Mouse (Mus musculus) lung, postnatal 10 days (tissue): Measurements from ENCODE around the gene Gm6401.
"Not testable (repeated sequence)": the region's sequence is repeated elsewhere in the genome, so short reads cannot be mapped to it uniquely, and the experiment has no call there.

Experiments
- DNase-seq: peaks from one replicate; pipeline ENCODE4 v3.0.0; 2021

The Gm6401 gene

GRCm38 (mm10) chr14:41967827-41968226 lies at the start of gene Gm6401:
Gm6401 (minus strand) TSS chr14:41967927.
- DNase-seq: not testable (repeated sequence)

GRCm38 (mm10) chr14:41983225-41983624 lies 15.5 kb upstream of the Gm6401 start, which contains the start of gene Gm3543:
Gm3543 (minus strand) TSS chr14:41983325.
- DNase-seq: not testable (repeated sequence)

GRCm38 (mm10) chr14:41968596-41968995 lies 869 bp upstream of the Gm6401 start:
- DNase-seq: not testable (repeated sequence)

GRCm38 (mm10) chr14:41964095-41964494 lies 3.6 kb downstream of the Gm6401 start:
- not testable (repeated sequence) for DNase-seq

GRCm38 (mm10) chr14:41943695-41944094 lies 24.0 kb downstream of the Gm6401 start, which contains the start of gene 1700024B05Rik:
1700024B05Rik (plus strand) TSS chr14:41943995.
- DNase-seq: not testable (repeated sequence)

- DNase-seq: not testable (repeated sequence)
Observed at GRCm38 (mm10) chr14:41924649-41925048, 43.1 kb downstream of the Gm6401 start, which contains the start of gene 1700049E17Rik1. 1700049E17Rik1 (plus strand) TSS chr14:41924949.
